Mouse (Mus musculus): ENCODE data around the gene Gm20388. TPM values are rescaled to one million over a fixed set of nuclear protein-coding genes. Genes with fewer than 3 reads are reported as not detected.

Gm20388 gene
- polyA plus RNA-seq, 2 experiments = 8.5 TPM; not detected in 1

DNA sequence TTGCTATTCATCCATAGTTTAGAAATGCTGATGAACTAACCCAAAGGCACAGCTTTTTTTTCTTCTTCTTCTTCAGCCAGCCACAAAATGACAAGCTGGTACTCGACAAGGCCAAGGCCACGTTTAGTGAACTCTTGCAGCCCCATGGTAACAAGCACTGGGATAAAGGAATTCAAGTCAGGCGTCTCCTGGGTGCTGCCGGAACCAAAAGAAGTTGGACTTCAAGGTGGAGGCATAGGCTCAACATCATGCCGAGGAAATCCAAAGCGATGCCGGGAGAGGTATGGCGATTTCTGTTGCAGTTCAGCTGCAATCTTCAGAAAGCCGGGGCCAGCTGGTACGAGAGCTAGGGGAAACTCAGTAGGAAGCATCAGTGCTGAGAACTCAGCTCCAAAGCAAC lies 3328.8 kb downstream of the Gm20388 start:
- peaks cover 7 to 10% of the 10 kb centered on the region in 2 experiments for H3K4me1 ChIP-seq (replicated peaks; ENCODE audit: control insufficient read depth in 2 of 2, insufficient read depth in 2 of 2, low read length in 1 of 2)
- WGBS (ENCODE audit: insufficient replicate concordance) = 78% methylated on average over 10 of the region's 10 CpGs

GRCm38 (mm10) chr8:123242107-123242923 lies 3331.7 kb downstream of the Gm20388 start:
- Histone ChIP-seq H3K4me1 (replicated peaks; ENCODE audit: control insufficient read depth in 2 of 2, insufficient read depth in 2 of 2, low read length in 1 of 2) (no peaks in the 10 kb centered on the region), H3K27ac (no peak overlapping the region), H3K27me3 (ENCODE audit: control insufficient read depth, insufficient read depth, low read length) (no peaks in the 10 kb centered on the region), H3K9me3 (ENCODE audit: control insufficient read depth, low read length) (no peaks in the 10 kb centered on the region), H3K9ac (replicated peaks) (no peak overlapping the region), H3K36me3 (replicated peaks; ENCODE audit: control insufficient read depth, insufficient read depth, low read depth) (no peaks in the 10 kb centered on the region), H3K4me3 (ENCODE audit: insufficient read depth in 1 of 2, low read depth in 2 of 2, low read length in 2 of 2) (no peak overlapping the region), H3K4me2 (ENCODE audit: low read depth) (no peak overlapping the region)
- TF ChIP-seq EP300 (IDR thresholded peaks at IDR 0.05; ENCODE audit: low read depth) = no peak
- no peak for TF ChIP-seq CTCF (IDR thresholded peaks at IDR 0.05; ENCODE audit: low read depth)
- ATAC-seq (ENCODE audit: insufficient read depth) = no peak
- DNase-seq (ENCODE audit: low read depth in 3 of 3, low spot score in 3 of 3) = no peak
- WGBS (ENCODE audit: insufficient replicate concordance) = 63% methylated on average over 7 of the region's 7 CpGs

More for the DNA sequence above, 3328.8 kb downstream of the Gm20388 start:
- no peak for TF ChIP-seq CTCF (IDR thresholded peaks at IDR 0.05; ENCODE audit: low read depth)
- TF ChIP-seq EP300 (IDR thresholded peaks at IDR 0.05; ENCODE audit: low read depth) = no peak
- Histone ChIP-seq H3K4me3 (ENCODE audit: insufficient read depth in 1 of 2, low read depth in 2 of 2, low read length in 2 of 2) (no peak overlapping the region), H3K4me2 (ENCODE audit: low read depth) (no peak overlapping the region), H3K27ac (no peak overlapping the region), H3K36me3 (replicated peaks; ENCODE audit: control insufficient read depth, insufficient read depth, low read depth) (no peaks in the 10 kb centered on the region), H3K9ac (replicated peaks) (no peak overlapping the region), H3K27me3 (ENCODE audit: control insufficient read depth, insufficient read depth, low read length) (peaks cover 12% of the 10 kb centered on the region), H3K9me3 (ENCODE audit: control insufficient read depth, low read length) (no peaks in the 10 kb centered on the region)
- no peak for ATAC-seq (ENCODE audit: insufficient read depth)
- no peak for DNase-seq (ENCODE audit: low read depth in 3 of 3, low spot score in 3 of 3)

DNA sequence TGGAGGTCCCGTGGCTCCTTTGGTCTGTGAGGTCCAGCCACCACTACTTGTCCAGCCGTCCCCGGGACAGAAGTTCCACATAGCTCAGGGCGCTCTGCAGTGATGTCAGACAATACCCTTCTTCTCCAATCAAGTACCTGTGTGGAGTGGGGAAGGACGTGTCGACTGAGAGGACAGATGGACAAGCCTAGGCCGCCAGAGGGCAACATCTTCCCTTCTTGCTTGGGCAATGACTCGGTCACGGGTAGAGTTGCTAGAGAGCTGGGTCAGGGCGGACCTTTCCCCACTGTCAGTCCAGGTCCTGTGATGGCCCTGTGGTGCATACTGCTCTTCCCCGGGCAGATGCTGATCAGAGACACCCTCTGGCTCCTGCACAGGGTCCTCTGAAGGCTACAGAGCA lies 3332.4 kb downstream of the Gm20388 start:
- no peaks in the 10 kb centered on the region for H3K9me3 ChIP-seq (ENCODE audit: control insufficient read depth, low read length)
- 61% methylated on average over 11 of the region's 11 CpGs for WGBS (ENCODE audit: insufficient replicate concordance)
- ATAC-seq (ENCODE audit: insufficient read depth) = 0 out of 2 replicates have a peak, but pooled peaks have one; percentile 9

GRCm38 (mm10) chr8:123244382-123244781 lies 3333.7 kb downstream of the Gm20388 start:
- no peaks in the 10 kb centered on the region for H3K9me3 ChIP-seq (ENCODE audit: control insufficient read depth, low read length)
- no peak for ATAC-seq (ENCODE audit: insufficient read depth)
- no peak for DNase-seq (ENCODE audit: low read depth in 3 of 3, low spot score in 3 of 3)
- H3K9ac ChIP-seq (replicated peaks) = no peak overlapping the region
- H3K4me3 ChIP-seq (ENCODE audit: insufficient read depth in 1 of 2, low read depth in 2 of 2, low read length in 2 of 2) = no peak overlapping the region
- no peaks in the 10 kb centered on the region for H3K36me3 ChIP-seq (replicated peaks; ENCODE audit: control insufficient read depth, insufficient read depth, low read depth)
- TF ChIP-seq CTCF (IDR thresholded peaks at IDR 0.05; ENCODE audit: low read depth) = no peak
- no peak for TF ChIP-seq EP300 (IDR thresholded peaks at IDR 0.05; ENCODE audit: low read depth)
- H3K4me2 ChIP-seq (ENCODE audit: low read depth) = no peak overlapping the region
- H3K27me3 ChIP-seq (ENCODE audit: control insufficient read depth, insufficient read depth, low read length) = no peaks in the 10 kb centered on the region
- WGBS (ENCODE audit: insufficient replicate concordance) = 60% methylated on average over 4 of the region's 4 CpGs
- H3K4me1 ChIP-seq (replicated peaks; ENCODE audit: control insufficient read depth in 2 of 2, insufficient read depth in 2 of 2, low read length in 1 of 2) = no peaks in the 10 kb centered on the region
- H3K27ac ChIP-seq = no peak overlapping the region

More for the DNA sequence above, 3332.4 kb downstream of the Gm20388 start:
- H3K4me3 ChIP-seq (ENCODE audit: insufficient read depth in 1 of 2, low read depth in 2 of 2, low read length in 2 of 2) = no peak overlapping the region
- no peaks in the 10 kb centered on the region for H3K27me3 ChIP-seq (ENCODE audit: control insufficient read depth, insufficient read depth, low read length)
- H3K27ac ChIP-seq = no peak overlapping the region
- no peaks in the 10 kb centered on the region for H3K4me1 ChIP-seq (replicated peaks; ENCODE audit: control insufficient read depth in 2 of 2, insufficient read depth in 2 of 2, low read length in 1 of 2)
- no peak for DNase-seq (ENCODE audit: low read depth in 3 of 3, low spot score in 3 of 3)
- H3K4me2 ChIP-seq (ENCODE audit: low read depth) = no peak overlapping the region
- TF ChIP-seq EP300 (IDR thresholded peaks at IDR 0.05; ENCODE audit: low read depth) (no peak), CTCF (IDR thresholded peaks at IDR 0.05; ENCODE audit: low read depth) (peak; percentile 57)
- H3K36me3 ChIP-seq (replicated peaks; ENCODE audit: control insufficient read depth, insufficient read depth, low read depth) = no peaks in the 10 kb centered on the region
- no peak overlapping the region for H3K9ac ChIP-seq (replicated peaks)

DNA sequence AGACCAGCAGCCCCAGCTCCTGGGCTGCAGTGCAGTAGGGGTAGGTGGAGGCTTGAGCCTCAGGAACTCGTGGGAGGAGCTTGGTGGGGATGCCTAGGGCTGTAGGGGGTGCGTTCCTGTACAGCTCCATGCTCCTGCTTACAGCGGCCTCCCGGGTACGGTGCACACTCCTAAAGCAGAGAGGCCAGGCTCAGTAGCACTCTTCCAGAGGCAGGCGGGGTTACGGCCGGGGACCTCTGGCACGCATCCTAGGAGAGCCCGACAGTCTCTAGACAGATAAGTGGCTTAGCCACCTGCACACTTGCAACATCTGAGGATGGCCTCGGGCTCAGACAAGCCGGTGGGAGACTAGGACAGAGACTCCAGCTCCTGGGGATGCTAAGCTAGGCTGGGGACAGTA lies 3334.9 kb downstream of the Gm20388 start:
- Histone ChIP-seq H3K4me3 (ENCODE audit: insufficient read depth in 1 of 2, low read depth in 2 of 2, low read length in 2 of 2) (no peak overlapping the region), H3K27ac (no peak overlapping the region), H3K36me3 (replicated peaks; ENCODE audit: control insufficient read depth, insufficient read depth, low read depth) (no peaks in the 10 kb centered on the region; the same call in 1 of the 2 replicates), H3K27me3 (ENCODE audit: control insufficient read depth, insufficient read depth, low read length) (no peaks in the 10 kb centered on the region), H3K9ac (replicated peaks) (no peak overlapping the region), H3K9me3 (ENCODE audit: control insufficient read depth, low read length) (no peaks in the 10 kb centered on the region), H3K4me2 (ENCODE audit: low read depth) (no peak overlapping the region), H3K4me1 (replicated peaks; ENCODE audit: control insufficient read depth in 2 of 2, insufficient read depth in 2 of 2, low read length in 1 of 2) (no peaks in the 10 kb centered on the region)
- ATAC-seq (ENCODE audit: insufficient read depth) (no peak), DNase-seq (ENCODE audit: low read depth in 3 of 3, low spot score in 3 of 3) (no peak)
- 80% methylated on average over 12 of the region's 12 CpGs for WGBS (ENCODE audit: insufficient replicate concordance)
- TF ChIP-seq EP300 (IDR thresholded peaks at IDR 0.05; ENCODE audit: low read depth) = no peak
- TF ChIP-seq CTCF (IDR thresholded peaks at IDR 0.05; ENCODE audit: low read depth) = no peak

All from liver, embryonic 14.5 days (tissue).